Mouse (Mus musculus): ENCODE data around the gene Ntpcr.

GRCm38 (mm10) chr8:125744914-125745576 lies 15.3 kb downstream of the Ntpcr start:
- TF ChIP-seq POLR2A (IDR thresholded peaks at IDR 0.05; ENCODE audit: borderline replicate concordance, extremely low read depth, insufficient read depth, insufficient read length, poor library complexity, severe bottlenecking) = no peak
- TF ChIP-seq CTCF (IDR thresholded peaks at IDR 0.05; ENCODE audit: borderline replicate concordance, extremely low read depth, insufficient read depth, insufficient read length) = no peak

Data from brain, embryonic 14.5 days (tissue).